18 mouse cellular contexts compared by ENCODE assay signal in genomic region chr7:89257871-89258502, GRCm38 (mm10).
DNase-seq lines count a peak whose midpoint lies in the region; ATAC-seq lines count a peak whose summit lies in the region.
"Had no signal": no experiment of that assay in that cellular context is flagged by ENCODE, and none has a peak within 500 bp of the region (broad histone marks: within the 10 kb centered on the region; RNA-seq: fewer than 3 reads in every experiment).

No protein-coding gene starts in this region.

- DNase-seq in kidney, adult 18-20 months: no peak
- DNase-seq in lung, adult 18-20 months: no peak
- DNase-seq in brain, adult 2 months (ENCODE audit: low read depth, low spot score): peak; percentile 22
- peak; percentile 34 for DNase-seq in skeletal muscle tissue, adult 2 months (ENCODE audit: low read depth, low spot score)
- no peak for DNase-seq in spleen, adult 18-20 months
- no peak for DNase-seq in right cerebral cortex, adult 18-20 months
- DNase-seq: adrenal gland, postnatal 10 days; cerebellum, adult 18-20 months; cerebellum, adult 9-11 months; cerebellum, postnatal 36 days; gastrocnemius, postnatal 14 days had no signal

- H3K4me2 ChIP-seq in kidney, embryonic 15.5 days: no peak overlapping the region
- H3K4me2 ChIP-seq in lung, embryonic 16.5 days (ENCODE audit: low read depth, low read length): no peak overlapping the region; the same call in 1 of the 2 replicates
- H3K4me2 ChIP-seq: forebrain, embryonic 12.5 days; heart, embryonic 12.5 days; hindbrain, embryonic 14.5 days had no signal

- no peaks in the 10 kb centered on the region for H3K27me3 ChIP-seq in kidney, embryonic 15.5 days
- no peaks in the 10 kb centered on the region for H3K27me3 ChIP-seq in lung, embryonic 16.5 days (ENCODE audit: control insufficient read depth, insufficient read depth, low read depth, low read length)
- H3K27me3 ChIP-seq: forebrain, embryonic 12.5 days; heart, embryonic 12.5 days had no signal

- peak overlapping the region; percentile 27; the same call in 1 of the 2 replicates for H3K27ac ChIP-seq in kidney, embryonic 15.5 days
- 0 out of 2 replicates have a peak overlapping the region, but pooled peaks have one; percentile 31 for H3K27ac ChIP-seq in lung, embryonic 16.5 days (ENCODE audit: low read length)
- H3K27ac ChIP-seq: forebrain, embryonic 12.5 days; hindbrain, embryonic 10.5 days; hindbrain, embryonic 14.5 days had no signal

- H3K4me3 ChIP-seq in kidney, embryonic 15.5 days (replicated peaks): no peak overlapping the region
- no peak overlapping the region for H3K4me3 ChIP-seq in lung, embryonic 16.5 days (ENCODE audit: low read length)
- H3K4me3 ChIP-seq: forebrain, embryonic 12.5 days; heart, embryonic 12.5 days; hindbrain, embryonic 10.5 days had no signal

- no peak overlapping the region for H3K9ac ChIP-seq in kidney, embryonic 15.5 days
- H3K9ac ChIP-seq in lung, embryonic 16.5 days (ENCODE audit: low read length): no peak overlapping the region
- H3K9ac ChIP-seq: forebrain, embryonic 12.5 days; heart, embryonic 12.5 days; hindbrain, embryonic 14.5 days had no signal

- no peaks in the 10 kb centered on the region for H3K36me3 ChIP-seq in kidney, embryonic 15.5 days
- no peaks in the 10 kb centered on the region for H3K36me3 ChIP-seq in lung, embryonic 16.5 days (ENCODE audit: control insufficient read depth, insufficient read depth, low read length)
- H3K36me3 ChIP-seq: forebrain, embryonic 12.5 days; heart, embryonic 12.5 days; hindbrain, embryonic 10.5 days had no signal

- 45% methylated on average over 4 of the region's 4 CpGs for WGBS in kidney, embryonic 15.5 days
- 52% methylated on average over 4 of the region's 4 CpGs for WGBS in lung, embryonic 16.5 days

- no peaks in the 10 kb centered on the region for H3K9me3 ChIP-seq in kidney, embryonic 15.5 days (replicated peaks)
- no peaks in the 10 kb centered on the region for H3K9me3 ChIP-seq in lung, embryonic 16.5 days (ENCODE audit: control insufficient read depth, low read length)
- H3K9me3 ChIP-seq: forebrain, embryonic 12.5 days; heart, embryonic 12.5 days; hindbrain, embryonic 10.5 days had no signal

- no peak for ATAC-seq in kidney, embryonic 15.5 days (replicated peaks; ENCODE audit: low FRiP score)
- ATAC-seq in lung, embryonic 16.5 days (ENCODE audit: low read depth): peak; percentile 83
- ATAC-seq: forebrain, embryonic 16.5 days had no signal

- H3K4me1 ChIP-seq in kidney, embryonic 15.5 days: peaks cover 11% of the 10 kb centered on the region
- H3K4me1 ChIP-seq in lung, embryonic 16.5 days (replicated peaks; ENCODE audit: control insufficient read depth, insufficient read depth, low read length): peaks cover 2% of the 10 kb centered on the region
- H3K4me1 ChIP-seq: forebrain, embryonic 12.5 days; hindbrain, embryonic 10.5 days had no signal

Comparison
In these comparisons a context has a peak if more than half of its experiments do, and no peak if none do; other contexts are left out.
1. DNase-seq: peak in brain, adult 2 months (single experiment) and skeletal muscle tissue, adult 2 months (single experiment); none in kidney, adult 18-20 months (single experiment), lung, adult 18-20 months (0 of 2), spleen, adult 18-20 months (0 of 2) and right cerebral cortex, adult 18-20 months (single experiment).